Mouse (Mus musculus): Measurements from ENCODE around the gene Gm38100.

Gm38100 gene

DNA sequence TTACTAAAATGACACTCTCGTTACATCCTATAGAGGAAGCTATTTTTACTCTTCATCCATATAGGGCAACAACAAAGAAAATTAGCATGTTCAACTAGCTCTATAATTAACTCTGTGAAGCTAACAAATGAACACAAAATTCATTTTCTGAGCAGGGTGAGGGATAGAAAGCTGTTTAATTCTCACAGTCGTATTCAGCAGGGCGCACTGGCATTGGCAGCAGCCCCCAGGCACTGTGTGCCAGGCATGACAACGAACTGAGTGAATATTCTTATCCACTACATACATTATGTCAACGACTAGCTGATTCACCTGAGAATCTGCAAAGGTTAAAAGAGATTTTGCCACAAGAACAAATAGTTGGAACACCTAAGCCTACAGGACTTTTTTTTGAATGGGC is 50.6 kb downstream of the Gm38100 start:
- no peak for DNase-seq (ENCODE audit: low read depth)

Measured in naive thymus-derived CD4-positive, alpha-beta T cell, adult 2 months (primary cell).